In the genomic region with DNA sequence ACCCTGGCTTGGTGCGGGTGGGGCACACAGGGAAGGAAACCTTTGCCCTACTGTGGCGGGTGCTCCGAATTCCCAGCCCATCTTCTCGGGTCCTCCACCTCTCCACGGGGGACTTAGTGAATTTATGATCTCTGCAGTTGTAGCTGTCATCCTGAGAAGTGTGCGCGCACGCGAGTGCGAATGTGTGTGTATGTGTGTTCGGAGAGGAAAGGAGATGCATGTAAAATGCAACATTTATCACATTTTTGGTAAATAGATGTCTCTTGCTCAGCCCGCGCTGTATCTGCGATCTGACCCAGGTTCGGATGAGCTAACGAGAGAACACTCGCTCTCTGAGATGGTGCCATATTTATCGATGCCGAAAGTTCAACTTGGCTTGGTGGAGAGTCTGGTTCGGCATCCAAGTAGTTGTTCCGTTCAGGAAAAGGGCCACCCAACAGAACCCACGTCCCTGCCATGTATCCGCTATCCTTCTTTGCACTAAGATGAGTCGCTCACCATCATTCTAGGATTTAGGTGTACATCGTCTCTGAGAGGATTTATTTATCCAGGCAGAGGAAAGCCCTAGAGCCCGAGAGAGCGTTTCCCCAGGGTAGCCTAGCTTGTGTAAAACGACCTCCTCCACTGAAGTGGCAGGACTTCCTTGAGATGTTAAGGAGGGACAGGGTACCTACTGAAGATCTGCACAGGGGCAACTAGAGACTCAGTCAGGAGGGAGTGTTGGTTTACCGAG, we compare ENCODE assay signal across 8 mouse cellular contexts. TPM values are rescaled to one million over a fixed set of nuclear protein-coding genes. Genes with fewer than 3 reads are reported as not detected.
DNase-seq lines count a peak whose midpoint lies in the region; ATAC-seq and TF ChIP-seq lines count a peak whose summit lies in the region.

No protein-coding gene starts in this region.

- H3K9ac ChIP-seq in heart, embryonic 12.5 days, result peak overlapping the region; percentile 98
- peak overlapping the region; percentile 81 for H3K9ac ChIP-seq in midbrain, embryonic 11.5 days (ENCODE audit: low read length)

- no peak for TF ChIP-seq CTCF in brain, embryonic 14.5 days (IDR thresholded peaks at IDR 0.05; ENCODE audit: borderline replicate concordance, extremely low read depth, insufficient read depth, insufficient read length)

- H3K36me3 ChIP-seq in erythroblast, embryonic 14.5 days (ENCODE audit: control insufficient read depth), result no peaks in the 10 kb centered on the region
- peaks cover 20% of the 10 kb centered on the region for H3K36me3 ChIP-seq in heart, embryonic 12.5 days
- H3K36me3 ChIP-seq in midbrain, embryonic 11.5 days (ENCODE audit: control insufficient read depth, insufficient read depth, low read length), result no peaks in the 10 kb centered on the region

- peak overlapping the region; percentile 91 for H3K4me2 ChIP-seq in heart, embryonic 12.5 days
- H3K4me2 ChIP-seq in midbrain, embryonic 11.5 days, result peak overlapping the region; percentile 97

- H3K27ac ChIP-seq in heart, embryonic 12.5 days (ENCODE audit: poor library complexity, severe bottlenecking), result peak overlapping the region; percentile 99
- peak overlapping the region; percentile 89; the same call in 1 of the 2 replicates for H3K27ac ChIP-seq in midbrain, embryonic 11.5 days (ENCODE audit: low read depth, low read length)

- TF ChIP-seq POLR2A in brain, embryonic 14.5 days (IDR thresholded peaks at IDR 0.05; ENCODE audit: borderline replicate concordance, extremely low read depth, insufficient read depth, insufficient read length, poor library complexity, severe bottlenecking), result no peak

- WGBS in heart, embryonic 12.5 days, result under 1% methylated on average over 29 of the region's 29 CpGs
- 1% methylated on average over 29 of the region's 29 CpGs for WGBS in midbrain, embryonic 11.5 days

- peaks cover 19% of the 10 kb centered on the region for H3K4me1 ChIP-seq in erythroblast, embryonic 14.5 days (ENCODE audit: control insufficient read depth)
- H3K4me1 ChIP-seq in heart, embryonic 12.5 days (replicated peaks), result peaks cover 15% of the 10 kb centered on the region; the same call in 1 of the 2 replicates
- peaks cover 5% of the 10 kb centered on the region; the same call in 1 of the 2 replicates for H3K4me1 ChIP-seq in midbrain, embryonic 11.5 days (ENCODE audit: control insufficient read depth, insufficient read depth, low read length)

- peak overlapping the region; percentile 63 for H3K4me3 ChIP-seq in erythroblast, embryonic 14.5 days (replicated peaks)
- H3K4me3 ChIP-seq in heart, embryonic 12.5 days, result peak overlapping the region; percentile 95
- peak overlapping the region; percentile 65 for H3K4me3 ChIP-seq in midbrain, embryonic 11.5 days (ENCODE audit: low read depth, low read length)

- peaks cover 29% of the 10 kb centered on the region for H3K27me3 ChIP-seq in erythroblast, embryonic 14.5 days (ENCODE audit: control insufficient read depth)
- H3K27me3 ChIP-seq in heart, embryonic 12.5 days (replicated peaks), result no peaks in the 10 kb centered on the region
- no peaks in the 10 kb centered on the region for H3K27me3 ChIP-seq in midbrain, embryonic 11.5 days (ENCODE audit: control insufficient read depth, insufficient read depth, low read length)

- H3K9me3 ChIP-seq in erythroblast, embryonic 14.5 days (ENCODE audit: control insufficient read depth, low read length), result no peaks in the 10 kb centered on the region
- H3K9me3 ChIP-seq in heart, embryonic 12.5 days (replicated peaks), result peaks cover 2% of the 10 kb centered on the region; the same call in 1 of the 2 replicates
- no peaks in the 10 kb centered on the region for H3K9me3 ChIP-seq in midbrain, embryonic 11.5 days (ENCODE audit: control insufficient read depth, low read length)

- peak; percentile 35 for DNase-seq in 3134 (ENCODE audit: extremely low read depth, insufficient read length, low spot score)
- peak; percentile 64 for DNase-seq in brain, embryonic 14.5 days (ENCODE audit: low read depth)
- DNase-seq in layer of hippocampus, postnatal 25 days (ENCODE audit: extremely low spot score in 1 of 2, low spot score in 1 of 2), result peak; percentile 10 to 17
- DNase-seq in midbrain, embryonic 11.5 days (ENCODE audit: low spot score, missing footprints), result peak; percentile 95
- DNase-seq in thymus, postnatal 25 days, result peak; percentile 39

- ATAC-seq in erythroblast, adult 5-6 weeks (replicated peaks; ENCODE audit: low FRiP score, poor library complexity, severe bottlenecking), result no peak
- peak; percentile 12; the same call in 1 of the 2 replicates for ATAC-seq in heart, embryonic 12.5 days (ENCODE audit: insufficient number of reproducible peaks, low FRiP score)
- ATAC-seq in midbrain, embryonic 11.5 days (ENCODE audit: low FRiP score), result no peak

RNA-seq across cellular contexts. Expression of a gene that starts 1.7 kb away (rescaled TPM):
- polyA plus RNA-seq in erythroblast, embryonic 14.5 days (2012), result 0.02 TPM in 1 of 2 replicates, not detected in the other
- 1.9 and 11.1 TPM in 2 replicates for total RNA-seq in erythroblast, adult 5-6 weeks (2015; ENCODE audit: low replicate concordance)
- total RNA-seq in erythroblast, adult 5-6 weeks (2017; ENCODE audit: low replicate concordance), result 5.6 and 11.7 TPM in 2 replicates
- polyA plus RNA-seq in brain, embryonic 14.5 days (2012; rRNA removed), result 64.8 and 84.1 TPM in 2 replicates
- polyA plus RNA-seq in heart, embryonic 12.5 days (2016; fragmentation: Nextera tagmentation; extraction: Ambion mirVana), result 125 and 136 TPM in 2 replicates
- total RNA-seq in layer of hippocampus, postnatal 25 days (2021), result 10 to 100 TPM; 37.0 to 37.2 TPM
- polyA plus RNA-seq in midbrain, embryonic 11.5 days (2014; fragmentation: Nextera tagmentation; extraction: Ambion mirVana), result 13.5 TPM in 2 replicates

Comparison
In these comparisons a context has a peak if more than half of its experiments do, and no peak if none do; other contexts are left out.
1. DNase-seq: peak in every context shown above with its lines; median percentile 95 in midbrain, embryonic 11.5 days; 64 in brain, embryonic 14.5 days; 39 in thymus, postnatal 25 days; 35 in 3134; 14 in layer of hippocampus, postnatal 25 days.
2. RNA of a gene that starts 1.7 kb away (polyA plus RNA-seq): 125 to 136 TPM in heart, embryonic 12.5 days, 64.8 to 84.1 TPM in brain, embryonic 14.5 days and 13.5 TPM in midbrain, embryonic 11.5 days; 0.02 TPM in erythroblast, embryonic 14.5 days; every median in the first group is over 10 times any median in the second.
3. Peak in every context shown above with its lines, with median percentiles within 50 percentile points of each other: H3K4me3 ChIP-seq.